Mouse (Mus musculus): ENCODE results near the gene Irs4. TPM values are rescaled to one million over a fixed set of nuclear protein-coding genes. Genes with fewer than 3 reads are reported as not detected.

The Irs4 gene
- not detected in 2 replicates for total RNA-seq (2014; rRNA removed; ENCODE audit: low replicate concordance)
- 0.03 TPM in 1 of 2 replicates, not detected in the other for polyA plus RNA-seq (2015; fragmentation: Nextera tagmentation; extraction: Ambion mirVana)

DNA sequence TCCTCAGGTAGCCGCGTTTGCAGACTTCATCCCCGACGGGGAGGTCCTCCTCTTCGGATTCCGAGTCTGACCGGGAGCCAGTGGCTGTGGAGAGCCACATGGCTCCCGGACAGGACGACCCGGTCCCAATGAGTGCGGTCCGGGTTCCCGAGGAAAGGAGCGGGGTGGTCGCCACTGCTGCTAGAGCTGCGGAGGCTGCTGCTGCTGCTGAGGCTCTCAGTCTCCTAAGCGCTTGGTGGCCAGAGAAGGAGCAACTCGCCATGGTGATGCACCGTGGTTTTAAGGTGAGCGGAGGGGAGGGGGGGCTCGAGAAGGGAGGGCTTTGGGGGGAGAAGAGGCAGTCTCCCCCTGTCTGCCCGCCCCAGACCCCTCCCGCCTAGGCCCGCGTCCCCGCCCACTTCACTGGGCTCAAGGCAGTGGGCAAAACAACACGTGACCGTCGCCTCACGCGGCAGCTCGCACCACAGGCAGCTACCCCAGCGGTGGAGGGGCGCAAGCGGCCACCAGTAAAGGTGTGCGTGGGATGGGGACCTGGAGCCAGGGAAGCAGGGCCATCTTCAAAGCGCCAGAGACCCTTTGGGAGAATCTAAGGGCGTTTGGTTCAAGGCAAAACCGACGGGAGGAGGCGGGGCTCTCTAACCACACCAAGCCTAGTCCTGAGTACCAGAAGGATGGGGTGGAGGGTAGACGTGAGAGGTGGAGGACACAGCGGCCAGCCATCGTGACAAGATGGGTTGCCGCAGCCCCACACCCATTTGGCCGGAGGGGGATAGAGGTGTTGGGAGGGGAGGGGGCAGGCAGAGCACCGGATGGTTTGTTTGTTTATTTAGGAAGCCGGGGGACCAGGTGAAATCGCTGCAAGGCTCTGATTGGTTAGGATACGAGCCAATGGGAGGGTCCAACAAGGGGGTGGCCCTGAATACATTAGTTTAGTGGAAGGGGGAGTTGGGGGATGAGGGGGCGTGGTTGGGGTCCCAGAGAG lies at the start of gene Irs4:
Gene Irs4 (minus strand): TSS at position 327 of the 982 bp plus-strand sequence.
- TF ChIP-seq CTCF (IDR thresholded peaks at IDR 0.05; ENCODE audit: low read depth) (no peak), EP300 (IDR thresholded peaks at IDR 0.05; ENCODE audit: low read depth) (no peak)
- peak within 1 kb of the TSS; percentile 41 for H3K4me3 ChIP-seq (ENCODE audit: low read depth, low read length)
- DNase-seq (ENCODE audit: low spot score) (no peak), ATAC-seq (ENCODE audit: insufficient read depth, low read depth) (no peak)
- H3K4me1 ChIP-seq (ENCODE audit: control insufficient read depth, insufficient read depth), result no peaks in the 10 kb centered on the region; the same call in 1 of the 2 replicates
- H3K9me3 ChIP-seq (replicated peaks; ENCODE audit: control insufficient read depth, low read length), result no peaks in the 10 kb centered on the region
- H3K4me2 ChIP-seq (ENCODE audit: low read depth, low read length), result peak within 1 kb of the TSS; percentile 57
- peaks cover 67% of the 10 kb centered on the region for H3K27me3 ChIP-seq (ENCODE audit: control insufficient read depth, insufficient read depth, low read length)
- WGBS, result 15% methylated on average over 50 of the region's 51 CpGs
- H3K36me3 ChIP-seq (replicated peaks; ENCODE audit: control insufficient read depth, insufficient read depth, low read length), result no peaks in the 10 kb centered on the region
- H3K9ac ChIP-seq (replicated peaks; ENCODE audit: low read depth, low read length), result no peak within 1 kb of the TSS
- no peak within 1 kb of the TSS for H3K27ac ChIP-seq (ENCODE audit: low read depth)

- TF ChIP-seq CTCF (IDR thresholded peaks at IDR 0.05; ENCODE audit: low read depth) (no peak), EP300 (IDR thresholded peaks at IDR 0.05; ENCODE audit: low read depth) (no peak)
These were observed 25.3 kb upstream of the Irs4 start for GRCm38 (mm10) chrX:141750360-141750759.

DNA sequence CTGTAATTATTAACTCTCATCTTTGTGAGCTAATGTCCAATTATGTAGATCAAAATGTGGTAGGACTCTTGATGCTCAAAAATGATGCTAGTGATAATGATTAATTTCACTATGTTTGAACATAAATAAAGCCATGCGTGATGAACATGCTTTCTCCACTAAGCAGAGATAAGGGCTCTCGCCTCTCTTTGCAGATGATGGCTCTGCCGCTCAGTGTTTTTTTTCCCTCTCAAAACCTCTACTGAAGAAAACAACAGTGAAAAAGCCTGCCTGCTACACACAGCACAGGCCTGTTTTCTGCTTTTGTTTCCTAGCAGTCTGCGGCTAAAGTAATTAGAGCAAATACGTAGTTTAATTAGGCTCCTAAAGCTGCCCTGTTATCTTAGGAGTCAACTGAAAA lies 4.5 kb upstream of the Irs4 start:
- Histone ChIP-seq H3K9ac (replicated peaks; ENCODE audit: low read depth, low read length) (no peak overlapping the region), H3K36me3 (replicated peaks; ENCODE audit: control insufficient read depth, insufficient read depth, low read length) (no peaks in the 10 kb centered on the region), H3K4me1 (ENCODE audit: control insufficient read depth, insufficient read depth) (no peaks in the 10 kb centered on the region), H3K4me2 (ENCODE audit: low read depth, low read length) (no peak overlapping the region), H3K27ac (ENCODE audit: low read depth) (no peak overlapping the region), H3K4me3 (ENCODE audit: low read depth, low read length) (no peak overlapping the region), H3K9me3 (replicated peaks; ENCODE audit: control insufficient read depth, low read length) (no peaks in the 10 kb centered on the region), H3K27me3 (ENCODE audit: control insufficient read depth, insufficient read depth, low read length) (peaks cover 28% of the 10 kb centered on the region)
- DNase-seq (ENCODE audit: low spot score), result no peak
- TF ChIP-seq CTCF (IDR thresholded peaks at IDR 0.05; ENCODE audit: low read depth) (no peak), EP300 (IDR thresholded peaks at IDR 0.05; ENCODE audit: low read depth) (no peak)
- 52% methylated on average over 5 of the region's 5 CpGs for WGBS
- ATAC-seq (ENCODE audit: insufficient read depth, low read depth), result no peak

More at GRCm38 (mm10) chrX:141750360-141750759, 25.3 kb upstream of the Irs4 start:
- no peaks in the 10 kb centered on the region for H3K4me1 ChIP-seq (ENCODE audit: control insufficient read depth, insufficient read depth)
- ATAC-seq (ENCODE audit: insufficient read depth, low read depth), result no peak
- H3K9me3 ChIP-seq (replicated peaks; ENCODE audit: control insufficient read depth, low read length), result no peaks in the 10 kb centered on the region
- H3K4me3 ChIP-seq (ENCODE audit: low read depth, low read length), result no peak overlapping the region
- DNase-seq (ENCODE audit: low spot score), result no peak
- 51% methylated on average over 2 of the region's 2 CpGs for WGBS
- H3K4me2 ChIP-seq (ENCODE audit: low read depth, low read length), result no peak overlapping the region
- H3K9ac ChIP-seq (replicated peaks; ENCODE audit: low read depth, low read length), result no peak overlapping the region
- H3K27ac ChIP-seq (ENCODE audit: low read depth), result no peak overlapping the region
- H3K27me3 ChIP-seq (ENCODE audit: control insufficient read depth, insufficient read depth, low read length), result no peaks in the 10 kb centered on the region
- no peaks in the 10 kb centered on the region for H3K36me3 ChIP-seq (replicated peaks; ENCODE audit: control insufficient read depth, insufficient read depth, low read length)

GRCm38 (mm10) chrX:141724391-141724891 lies 622 bp downstream of the Irs4 start:
- no peak overlapping the region for H3K9ac ChIP-seq (replicated peaks; ENCODE audit: low read depth, low read length)
- peaks cover 73% of the 10 kb centered on the region for H3K27me3 ChIP-seq (ENCODE audit: control insufficient read depth, insufficient read depth, low read length)

GRCm38 (mm10) chrX:141723936-141724335 lies 1.1 kb downstream of the Irs4 start:
- WGBS, result 16% methylated on average over 16 of the region's 16 CpGs
- TF ChIP-seq EP300 (IDR thresholded peaks at IDR 0.05; ENCODE audit: low read depth) (no peak), CTCF (IDR thresholded peaks at IDR 0.05; ENCODE audit: low read depth) (0 out of 2 replicates have a peak, but pooled peaks have one; percentile 3)
- Histone ChIP-seq H3K4me2 (ENCODE audit: low read depth, low read length) (peak overlapping the region; percentile 57), H3K9ac (replicated peaks; ENCODE audit: low read depth, low read length) (no peak overlapping the region), H3K4me1 (ENCODE audit: control insufficient read depth, insufficient read depth) (no peaks in the 10 kb centered on the region; the same call in 1 of the 2 replicates), H3K27me3 (ENCODE audit: control insufficient read depth, insufficient read depth, low read length) (peaks cover 73% of the 10 kb centered on the region), H3K9me3 (replicated peaks; ENCODE audit: control insufficient read depth, low read length) (no peaks in the 10 kb centered on the region), H3K4me3 (ENCODE audit: low read depth, low read length) (peak overlapping the region; percentile 41), H3K27ac (ENCODE audit: low read depth) (no peak overlapping the region), H3K36me3 (replicated peaks; ENCODE audit: control insufficient read depth, insufficient read depth, low read length) (no peaks in the 10 kb centered on the region)
- ATAC-seq (ENCODE audit: insufficient read depth, low read depth), result no peak
- DNase-seq (ENCODE audit: low spot score), result no peak

More at GRCm38 (mm10) chrX:141724391-141724891, 622 bp downstream of the Irs4 start:
- WGBS, result 15% methylated on average over 52 of the region's 52 CpGs
- H3K36me3 ChIP-seq (replicated peaks; ENCODE audit: control insufficient read depth, insufficient read depth, low read length), result no peaks in the 10 kb centered on the region
- H3K9me3 ChIP-seq (replicated peaks; ENCODE audit: control insufficient read depth, low read length), result no peaks in the 10 kb centered on the region
- no peaks in the 10 kb centered on the region; the same call in 1 of the 2 replicates for H3K4me1 ChIP-seq (ENCODE audit: control insufficient read depth, insufficient read depth)
- no peak overlapping the region for H3K27ac ChIP-seq (ENCODE audit: low read depth)
- peak overlapping the region; percentile 57 for H3K4me2 ChIP-seq (ENCODE audit: low read depth, low read length)
- ATAC-seq (ENCODE audit: insufficient read depth, low read depth), result no peak
- peak overlapping the region; percentile 41 for H3K4me3 ChIP-seq (ENCODE audit: low read depth, low read length)
- no peak for DNase-seq (ENCODE audit: low spot score)
- no peak for TF ChIP-seq EP300 (IDR thresholded peaks at IDR 0.05; ENCODE audit: low read depth)
